Mouse (Mus musculus) heart, postnatal 0 days (tissue): ENCODE measurements around the gene Cog7.

Experiments
- CTCF ChIP-seq: IDR thresholded peaks from 2 replicates; pipeline ENCODE4 v1.5.1; 2016; ENCODE audit warnings: antibody characterized with exemption, control low read depth, low read depth
- EP300 ChIP-seq: IDR thresholded peaks from 2 replicates; pipeline ENCODE4 v1.6.1; 2016; ENCODE audit warnings: antibody characterized with exemption, low read depth

DNA sequence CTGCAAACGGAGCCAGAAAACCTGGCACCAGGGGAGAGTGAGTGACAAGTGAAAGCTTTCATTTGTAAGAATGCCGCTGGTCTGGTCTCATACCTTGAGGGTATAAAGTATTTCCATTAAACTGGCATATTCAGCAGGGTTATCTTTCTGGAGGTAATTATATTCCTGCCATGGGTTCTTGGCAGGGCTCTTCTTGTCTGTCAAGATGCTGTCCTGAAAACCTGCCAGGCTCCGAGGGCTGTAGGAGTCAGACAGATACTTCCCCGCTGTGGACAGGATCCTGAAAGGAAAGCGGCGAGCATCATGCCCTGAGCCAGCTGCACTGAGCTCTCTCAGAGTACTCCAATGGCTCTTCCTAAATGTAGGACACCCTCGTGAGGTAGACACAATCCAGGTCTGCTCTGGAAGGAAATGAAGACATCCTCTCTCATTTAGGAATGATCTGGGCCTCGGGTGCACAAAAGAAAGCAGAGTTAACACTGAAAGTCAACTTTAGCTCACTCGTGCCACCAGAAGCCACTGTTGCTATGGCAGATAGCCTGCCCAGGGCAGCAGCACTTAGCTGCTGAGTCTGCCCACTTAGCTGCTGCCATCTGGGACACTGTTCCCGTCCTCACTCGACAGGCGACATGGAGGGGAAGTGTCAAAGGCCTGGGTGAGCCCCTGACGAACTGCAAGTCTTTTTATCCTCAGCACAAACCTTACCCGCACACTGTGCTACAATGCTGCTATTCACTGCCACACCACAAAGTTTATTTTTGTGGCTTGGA is 44.5 kb downstream of the Cog7 start:
- TF ChIP-seq CTCF (no peak), EP300 (no peak)
